Mouse (Mus musculus) spleen, postnatal 4 days (tissue): ENCODE measurements at regions not wholly inside any gene's neighbourhood (a gene's known extent, or its start where the extent isn't known, plus 50 kb on each side); places are given as distances from the start of the nearest gene placed in this dataset.

Source experiments
- DNase-seq, 2 experiments: peaks; one replicate each; pipeline ENCODE4 v3.0.0; 2022; ENCODE audit warnings: low spot score in 2 of 2

GRCm38 (mm10) chr8:90503306-90503705 is 155.2 kb upstream of the Tox3 start:
- DNase-seq = no peak

- DNase-seq = no peak
Measured at GRCm38 (mm10) chr8:90502879-90503278, 154.7 kb upstream of the Tox3 start.

GRCm38 (mm10) chr8:90499315-90499714 is 151.2 kb upstream of the Tox3 start:
- DNase-seq = no peak

DNA sequence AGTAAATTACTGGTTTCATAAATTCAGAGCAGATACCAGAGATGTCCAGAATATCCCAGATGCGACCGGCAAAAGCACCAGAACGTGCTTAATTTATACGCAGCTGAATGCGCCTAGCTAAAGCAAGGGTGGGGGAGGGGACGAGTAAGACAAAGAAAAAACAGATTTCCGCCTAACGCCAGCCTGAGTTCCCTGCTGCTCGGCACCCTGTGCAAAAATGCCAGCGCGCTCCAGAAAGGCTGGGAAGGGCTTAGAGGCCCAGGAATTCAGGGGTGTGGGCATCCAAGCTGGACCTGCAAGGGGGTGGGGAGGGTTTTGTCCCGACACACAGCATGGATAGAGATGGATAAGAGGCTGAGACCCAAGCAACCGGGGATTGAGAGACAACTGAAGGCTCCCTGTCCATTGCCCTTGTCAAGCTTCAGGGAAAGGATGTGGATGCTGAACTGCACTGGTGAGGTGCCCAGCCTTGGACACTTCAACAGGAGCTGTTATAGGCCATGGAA is 148.6 kb upstream of the Tox3 start:
- no peak for DNase-seq

DNA sequence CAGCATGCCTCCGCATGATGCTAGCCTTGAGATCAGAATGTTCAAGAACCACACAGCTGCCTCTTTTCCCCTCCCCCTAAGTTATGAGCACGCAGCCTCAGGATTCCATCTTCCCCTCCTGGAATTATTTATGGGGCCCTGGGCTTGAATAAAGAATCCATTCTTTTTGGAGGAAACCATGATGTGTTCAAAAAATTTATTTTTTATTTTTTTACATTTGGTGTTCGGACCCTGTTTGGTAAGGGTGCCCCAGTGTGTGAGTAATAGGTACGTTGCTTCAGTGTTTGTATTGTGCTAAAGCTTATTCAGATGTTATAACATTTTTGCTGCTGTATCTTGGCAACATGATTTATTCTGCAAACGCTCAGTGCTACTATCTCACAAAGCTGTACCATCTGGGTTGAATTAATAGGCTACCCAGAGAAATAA is 147.8 kb upstream of the Tox3 start:
- no peak for DNase-seq

DNA sequence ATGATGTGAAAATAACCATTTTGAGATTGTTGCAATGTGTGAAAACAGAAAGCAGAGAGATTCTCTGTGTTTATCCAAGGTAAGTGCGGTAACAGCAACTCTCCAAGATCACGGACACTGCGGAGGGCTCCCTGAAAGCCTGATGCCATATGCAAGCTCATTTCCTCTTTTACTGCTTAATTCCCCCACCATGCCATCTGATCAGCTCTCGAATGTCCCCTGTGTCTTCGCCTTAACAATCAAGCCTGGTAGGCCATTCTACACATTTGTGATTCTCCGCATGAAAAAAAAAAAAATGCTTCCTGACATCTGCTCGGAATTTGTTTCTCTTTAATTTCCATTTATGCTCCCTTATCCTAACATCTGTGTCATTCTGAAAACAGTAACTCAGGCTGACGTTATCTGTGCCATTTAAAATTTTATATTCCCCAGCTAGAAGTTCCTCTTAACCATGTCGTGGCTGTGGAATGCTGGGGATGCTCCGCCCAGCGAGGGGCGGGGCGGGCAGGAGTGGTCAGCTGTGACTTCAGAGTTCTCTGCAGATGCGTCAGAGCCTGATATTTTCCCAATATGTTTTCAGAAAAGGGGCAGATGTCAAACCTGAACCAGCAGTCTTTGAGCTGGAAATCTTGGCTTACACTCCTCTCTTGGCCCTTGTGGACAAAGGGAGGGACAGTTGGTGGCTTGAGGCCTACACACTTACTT is 144.5 kb upstream of the Tox3 start:
- no peak for DNase-seq

DNA sequence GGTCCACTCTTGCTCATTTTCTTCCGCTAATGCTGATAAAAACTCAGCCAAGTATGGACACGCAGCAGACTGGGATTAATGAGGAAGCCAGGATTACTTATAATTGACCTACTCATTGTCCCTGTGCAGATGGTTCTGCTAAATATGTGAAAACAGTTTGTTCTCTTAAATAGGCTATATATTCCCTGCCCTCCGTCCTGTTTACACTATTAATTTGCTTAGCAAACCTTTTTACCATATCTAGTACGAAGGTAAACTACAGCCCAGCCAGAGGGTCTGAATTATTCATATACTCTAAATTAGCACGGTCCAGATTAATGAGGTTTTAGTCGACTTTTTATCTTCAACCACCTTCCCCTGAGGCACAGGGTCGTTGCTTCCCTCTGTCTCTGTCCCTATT is 143.5 kb upstream of the Tox3 start:
- DNase-seq = no peak

DNA sequence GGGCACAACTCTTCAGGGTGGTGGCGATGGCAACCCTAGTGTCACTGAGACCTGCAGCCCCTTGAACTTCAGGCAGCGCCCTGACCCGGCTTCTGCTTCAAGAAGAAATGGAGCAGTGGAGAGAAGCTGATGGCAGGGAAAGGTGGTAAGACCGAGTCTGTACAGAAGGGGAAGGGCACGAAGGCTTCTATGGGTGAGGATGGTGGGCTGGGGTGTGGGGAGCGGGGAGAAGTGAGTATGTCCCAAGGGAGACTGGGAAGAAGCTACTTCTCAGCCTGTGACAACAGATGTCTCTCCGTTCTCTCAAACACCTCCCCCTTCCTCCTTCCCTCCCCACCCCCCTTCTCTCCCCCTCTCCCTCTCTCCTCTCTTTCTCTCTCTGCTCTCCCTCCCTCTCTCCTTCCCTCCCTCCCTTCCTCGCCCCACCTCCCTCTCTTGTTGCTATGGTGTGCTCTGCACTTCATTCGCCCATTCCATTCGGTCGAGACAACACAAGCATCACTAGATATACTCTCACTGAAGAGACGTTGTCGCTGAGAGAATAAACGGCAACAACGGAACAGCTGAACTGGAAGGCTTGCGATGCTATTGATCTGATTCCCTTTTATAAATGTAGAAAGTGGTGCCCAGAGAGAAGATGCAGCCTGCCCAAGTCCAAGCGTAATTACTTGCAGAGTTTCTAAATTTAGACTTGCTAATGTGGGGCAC is 142.7 kb upstream of the Tox3 start:
- no peak for DNase-seq

DNA sequence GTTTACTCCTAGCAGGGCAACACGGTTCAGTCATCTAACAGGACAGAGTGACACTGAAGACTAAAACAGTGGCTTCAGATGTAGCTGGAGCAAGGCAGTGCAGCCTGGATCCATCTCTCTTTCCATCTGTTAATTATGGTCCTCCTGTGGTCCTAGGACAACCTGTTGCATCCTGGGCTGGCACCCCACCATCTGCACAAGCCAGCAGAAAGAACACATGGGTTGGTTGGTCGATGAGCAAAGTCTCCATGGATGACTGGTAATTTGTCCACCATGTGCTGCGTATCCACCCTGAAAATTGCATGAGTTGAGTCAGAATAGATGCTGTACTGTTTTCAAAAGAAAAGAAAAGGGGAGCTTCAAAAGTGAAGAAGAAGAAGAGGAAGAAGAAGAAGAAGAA is 138.4 kb upstream of the Tox3 start:
- DNase-seq = no peak

DNA sequence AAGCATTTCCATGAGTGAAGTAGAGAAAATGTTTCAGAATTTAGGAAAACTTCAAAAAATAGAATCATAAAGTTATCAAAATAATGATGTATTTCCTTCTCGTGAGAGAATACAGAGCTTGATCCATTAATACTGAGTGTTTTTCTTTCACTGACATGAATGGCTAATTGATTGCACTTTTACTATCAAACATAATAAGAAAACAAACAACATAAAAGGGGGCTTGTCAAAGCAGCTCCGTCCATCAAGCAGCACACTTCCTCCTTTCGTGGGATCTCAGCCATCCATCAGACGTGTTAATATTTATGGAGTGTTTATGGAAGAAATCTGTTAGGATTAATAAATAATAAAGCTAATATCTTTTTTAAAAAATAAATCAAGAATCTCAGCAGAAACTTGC is 130.0 kb upstream of the Tox3 start:
- DNase-seq = no peak

DNA sequence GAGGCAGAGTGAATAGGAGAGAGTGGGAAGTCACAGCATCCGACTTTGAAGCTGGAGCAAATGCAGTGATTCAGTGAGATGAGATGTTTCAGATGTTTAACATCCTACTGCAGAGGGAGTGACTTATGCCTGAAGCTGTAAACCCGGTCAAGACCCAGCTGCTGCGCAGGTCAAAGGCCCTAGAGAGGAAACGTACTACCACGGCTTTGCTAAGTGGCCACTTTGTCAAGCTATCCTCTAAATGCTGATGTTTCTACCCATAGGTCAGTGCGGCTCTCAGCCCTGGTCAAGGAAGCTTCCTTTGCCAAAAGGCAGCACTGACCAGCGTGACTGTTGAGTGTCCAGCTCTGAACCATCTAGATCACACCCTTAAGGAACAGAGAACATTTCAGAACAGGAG is 125.9 kb upstream of the Tox3 start:
- DNase-seq = no peak

DNA sequence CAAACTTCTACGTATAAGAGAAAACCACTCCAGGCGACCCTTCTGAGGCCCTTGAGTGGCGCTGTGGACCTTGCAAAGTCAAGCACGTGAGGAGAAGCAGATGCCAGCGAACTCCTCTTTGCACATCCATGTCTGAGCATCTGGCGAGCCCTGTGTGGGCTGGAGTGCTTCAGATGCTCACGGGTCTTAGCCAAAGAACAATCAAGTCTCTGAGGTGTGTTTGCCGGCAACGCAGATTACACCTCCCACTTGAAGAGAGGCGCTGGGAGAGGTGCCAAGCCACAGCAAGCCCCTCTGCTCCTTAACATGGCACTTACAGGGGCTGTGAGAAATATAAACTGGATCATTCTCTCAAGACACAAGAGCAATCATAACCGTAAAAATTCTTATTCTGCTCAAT is 122.7 kb upstream of the Tox3 start:
- no peak for DNase-seq

GRCm38 (mm10) chr8:90463708-90464107 is 115.6 kb upstream of the Tox3 start:
- no peak for DNase-seq

DNA sequence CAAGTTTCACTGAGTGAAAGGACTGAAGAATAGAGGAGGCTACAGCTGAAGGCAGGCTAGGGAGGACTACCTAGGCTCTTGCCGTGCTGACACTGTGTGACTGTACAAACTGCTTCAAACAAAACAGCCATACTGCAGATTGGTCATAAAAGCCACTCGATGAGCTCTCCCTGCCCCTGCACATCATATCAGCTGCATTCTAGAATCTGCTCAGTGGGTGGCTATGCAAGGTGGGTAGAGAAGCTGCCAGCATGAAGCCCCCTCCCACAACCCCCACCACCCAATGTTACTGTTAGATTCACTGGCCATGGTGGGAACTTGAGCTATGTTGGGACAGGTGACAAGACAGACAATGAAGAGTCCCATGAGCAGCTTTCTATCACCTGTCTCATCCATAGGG is 107.2 kb upstream of the Tox3 start:
- no peak for DNase-seq

DNA sequence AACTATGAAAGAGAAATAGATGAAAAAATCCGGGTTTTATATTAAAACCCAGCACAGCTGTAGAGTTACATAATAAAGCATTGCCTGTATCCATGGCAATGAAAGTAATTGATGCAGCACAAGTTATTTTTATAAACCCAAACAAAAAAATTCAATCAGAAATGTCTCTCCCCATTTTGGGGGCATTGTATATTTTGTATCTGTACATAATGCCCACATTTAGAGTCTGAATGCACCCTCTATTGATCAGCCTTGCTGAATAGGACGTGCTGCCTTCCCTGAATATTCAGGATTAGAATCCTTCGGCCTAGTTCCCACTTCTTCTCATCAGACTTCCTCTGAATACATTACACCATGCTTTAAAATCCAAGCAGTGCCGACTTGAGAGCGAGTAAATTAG is 106.0 kb upstream of the Tox3 start:
- no peak for DNase-seq

GRCm38 (mm10) chr8:90441058-90441851 is 93.1 kb upstream of the Tox3 start:
- DNase-seq = no peak

DNA sequence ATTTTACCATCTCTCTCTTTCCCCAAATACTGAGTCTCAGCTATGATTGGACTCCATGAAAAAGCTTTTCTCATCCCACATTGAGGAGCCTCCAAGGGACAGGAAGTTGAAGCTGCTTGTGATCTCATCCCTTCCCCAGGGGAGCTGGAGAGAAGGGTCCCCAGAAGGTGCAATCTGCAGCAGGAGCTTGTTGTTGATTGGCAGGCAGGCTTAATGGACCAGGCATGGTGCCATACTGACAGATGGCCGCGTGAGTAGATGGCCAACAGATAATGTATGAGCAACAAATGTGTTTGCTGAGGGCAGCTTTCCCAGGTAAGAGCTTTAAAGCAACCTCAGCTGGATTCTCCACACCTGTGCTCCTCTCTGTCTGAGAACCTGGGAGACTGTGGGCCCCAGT is 65.9 kb upstream of the Tox3 start:
- DNase-seq = no peak
